Mouse (Mus musculus): ENCODE measurements around the gene Ikzf1. TPM values are rescaled to one million over a fixed set of nuclear protein-coding genes. Genes with fewer than 3 reads are reported as not detected.

The Ikzf1 gene
- polyA plus RNA-seq, 1 experiment from 2014 or later: 2.8 TPM

DNA sequence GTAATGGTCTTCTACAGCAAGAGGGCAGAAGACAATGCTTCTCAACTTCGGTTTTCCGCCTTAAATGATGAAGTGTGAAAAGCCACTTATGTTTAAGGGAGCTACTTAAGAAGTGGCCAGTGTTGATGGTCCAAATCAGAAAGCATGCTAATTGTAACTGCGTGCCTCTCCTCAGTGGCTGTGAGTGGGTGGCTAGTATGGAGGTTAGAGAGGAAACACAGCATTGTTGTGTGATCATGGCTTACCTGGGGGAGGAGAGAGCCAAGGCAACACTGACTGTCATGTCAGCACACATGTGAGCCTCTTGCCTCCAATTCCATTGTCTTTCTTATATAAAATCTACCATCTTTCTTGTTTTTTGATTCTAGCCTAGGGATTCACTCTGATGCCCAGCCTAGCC is 8.6 kb downstream of the Ikzf1 start:
- H3K4me1 ChIP-seq: no peaks in the 10 kb centered on the region
- H3K36me3 ChIP-seq: no peaks in the 10 kb centered on the region
- H3K4me3 ChIP-seq: no peak overlapping the region
- no peak overlapping the region for H3K27ac ChIP-seq (replicated peaks)
- DNase-seq (ENCODE audit: low spot score): no peak
- peaks cover 8% of the 10 kb centered on the region for H3K27me3 ChIP-seq (ENCODE audit: low read depth, poor library complexity, severe bottlenecking)
- H3K9me3 ChIP-seq (replicated peaks): no peaks in the 10 kb centered on the region
- WGBS: 87% methylated on average over 3 of the region's 3 CpGs

DNA sequence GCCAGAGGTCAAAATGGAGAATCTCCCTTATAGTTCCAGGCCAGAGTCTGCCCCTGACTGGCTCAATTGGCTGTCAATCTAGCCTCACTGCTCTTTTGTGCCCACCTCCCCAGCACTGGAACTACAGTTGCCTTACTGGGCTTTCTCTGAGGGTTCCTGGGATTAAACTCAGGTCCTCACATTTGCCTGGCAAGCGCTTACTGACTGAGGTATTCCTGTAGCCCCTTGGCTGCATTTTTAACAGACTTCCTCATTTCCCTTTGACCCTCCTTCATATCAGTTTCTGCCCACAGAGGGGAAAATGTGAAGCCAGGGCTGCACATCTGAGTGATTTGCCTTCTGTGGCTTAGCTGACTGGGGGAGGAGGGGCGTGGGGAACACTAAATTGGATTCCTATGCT is 9.3 kb downstream of the Ikzf1 start:
- Histone ChIP-seq H3K9me3 (replicated peaks) (no peaks in the 10 kb centered on the region), H3K4me3 (no peak overlapping the region), H3K36me3 (no peaks in the 10 kb centered on the region), H3K4me1 (no peaks in the 10 kb centered on the region), H3K27ac (replicated peaks) (no peak overlapping the region), H3K27me3 (ENCODE audit: low read depth, poor library complexity, severe bottlenecking) (peaks cover 2% of the 10 kb centered on the region; the same call in 1 of the 2 replicates)
- no peak for DNase-seq (ENCODE audit: low spot score)
- 85% methylated on average over 2 of the region's 2 CpGs for WGBS

DNA sequence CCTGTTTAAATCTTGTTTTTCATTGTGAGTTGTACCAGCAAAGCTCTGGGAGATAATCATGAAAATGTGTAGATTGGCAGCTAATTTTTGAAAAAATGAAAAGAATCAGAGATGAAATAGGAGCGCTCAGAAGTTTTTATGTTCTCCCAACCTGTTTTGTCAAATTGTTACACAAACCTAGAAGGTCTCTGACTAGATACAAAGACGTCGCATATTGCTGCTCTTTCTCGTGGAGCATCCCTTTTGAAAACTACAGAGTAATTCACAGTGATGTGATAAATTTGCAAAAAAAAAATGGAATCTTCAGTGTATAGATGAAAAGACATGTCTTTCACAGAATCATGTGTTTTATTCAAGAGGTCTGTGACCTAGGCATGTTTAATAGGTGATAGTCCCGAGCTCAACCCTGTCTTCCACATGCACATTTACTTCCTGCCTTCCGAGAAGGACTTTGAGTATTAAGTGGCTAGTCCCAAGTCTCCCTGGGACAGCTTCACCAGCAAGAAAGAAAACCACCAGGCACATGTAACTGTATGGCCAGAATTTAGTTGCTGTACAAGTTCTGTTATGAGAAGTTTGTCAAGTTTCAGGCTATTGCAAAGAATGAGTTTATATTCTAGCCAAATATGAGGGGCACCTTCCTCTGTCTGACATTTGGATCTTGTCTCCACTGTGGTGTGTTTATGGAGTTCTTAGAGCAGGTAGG is 9.8 kb downstream of the Ikzf1 start:
- Histone ChIP-seq H3K9me3 (replicated peaks) (no peaks in the 10 kb centered on the region), H3K4me3 (no peak overlapping the region), H3K27ac (replicated peaks) (no peak overlapping the region), H3K36me3 (no peaks in the 10 kb centered on the region), H3K27me3 (ENCODE audit: low read depth, poor library complexity, severe bottlenecking) (no peaks in the 10 kb centered on the region), H3K4me1 (no peaks in the 10 kb centered on the region)
- DNase-seq (ENCODE audit: low spot score): no peak
- WGBS: 88% methylated on average over 6 of the region's 6 CpGs

DNA sequence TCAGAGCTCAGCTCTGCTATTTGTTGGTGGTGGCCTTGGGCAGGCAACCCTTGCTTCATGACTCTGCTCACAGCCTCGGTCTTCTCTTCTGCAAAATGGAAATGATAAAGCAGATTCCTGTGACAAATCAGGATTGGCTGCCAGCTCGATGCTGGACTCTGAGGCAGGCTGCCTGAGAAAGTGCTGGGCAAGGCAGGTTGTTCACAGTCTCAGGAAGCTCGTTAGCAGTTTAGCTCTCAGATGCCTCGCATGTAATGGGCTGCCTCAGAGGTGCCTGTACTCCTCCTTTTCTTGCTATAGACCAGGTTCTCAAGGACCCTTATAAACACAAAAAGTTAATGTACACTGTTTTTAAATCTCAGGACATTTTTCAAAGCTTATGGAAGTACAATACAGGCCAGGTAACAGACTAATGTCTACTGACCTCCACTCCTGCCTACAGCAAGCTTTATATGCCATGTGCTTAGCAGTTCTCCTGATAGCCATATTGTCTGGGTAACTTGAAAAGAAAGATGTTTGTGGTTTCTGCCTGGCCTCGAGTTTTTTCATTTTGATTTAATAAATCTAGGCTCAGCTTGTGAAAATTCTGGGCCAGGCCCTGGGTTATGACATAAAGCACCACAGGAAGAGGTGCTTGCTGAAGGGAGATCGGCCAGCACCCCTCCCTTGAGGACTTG is 10.5 kb downstream of the Ikzf1 start:
- no peak for DNase-seq (ENCODE audit: low spot score)
- H3K4me1 ChIP-seq: no peaks in the 10 kb centered on the region
- WGBS: 71% methylated on average over 6 of the region's 6 CpGs
- no peaks in the 10 kb centered on the region for H3K27me3 ChIP-seq (ENCODE audit: low read depth, poor library complexity, severe bottlenecking)
- no peak overlapping the region for H3K4me3 ChIP-seq
- H3K36me3 ChIP-seq: no peaks in the 10 kb centered on the region
- no peaks in the 10 kb centered on the region for H3K9me3 ChIP-seq (replicated peaks)
- no peak overlapping the region for H3K27ac ChIP-seq (replicated peaks)

DNA sequence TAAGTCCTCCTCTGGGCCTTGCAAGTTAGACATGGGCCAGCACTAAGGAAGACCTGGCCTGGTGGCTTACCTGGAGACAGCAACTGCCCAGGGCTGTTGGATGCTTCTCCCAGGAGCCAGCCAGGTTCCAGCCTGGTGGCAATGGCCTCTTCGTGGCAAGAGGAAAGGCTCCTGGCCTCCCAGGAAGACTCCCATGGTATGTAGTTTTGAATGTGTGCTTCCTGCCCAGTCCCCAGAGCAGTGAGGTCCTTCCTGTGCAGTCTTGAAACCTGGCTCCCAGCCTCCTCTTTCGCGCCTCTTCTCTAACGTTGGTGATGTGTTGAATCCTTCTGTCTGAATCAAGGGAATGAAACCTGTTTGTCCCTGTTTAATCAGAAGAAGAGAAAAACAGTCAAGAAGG is 11.1 kb downstream of the Ikzf1 start:
- WGBS: 88% methylated on average over 4 of the region's 4 CpGs
- Histone ChIP-seq H3K4me3 (no peak overlapping the region), H3K9me3 (replicated peaks) (no peaks in the 10 kb centered on the region), H3K36me3 (no peaks in the 10 kb centered on the region), H3K4me1 (no peaks in the 10 kb centered on the region), H3K27me3 (ENCODE audit: low read depth, poor library complexity, severe bottlenecking) (no peaks in the 10 kb centered on the region), H3K27ac (replicated peaks) (no peak overlapping the region)
- no peak for DNase-seq (ENCODE audit: low spot score)

DNA sequence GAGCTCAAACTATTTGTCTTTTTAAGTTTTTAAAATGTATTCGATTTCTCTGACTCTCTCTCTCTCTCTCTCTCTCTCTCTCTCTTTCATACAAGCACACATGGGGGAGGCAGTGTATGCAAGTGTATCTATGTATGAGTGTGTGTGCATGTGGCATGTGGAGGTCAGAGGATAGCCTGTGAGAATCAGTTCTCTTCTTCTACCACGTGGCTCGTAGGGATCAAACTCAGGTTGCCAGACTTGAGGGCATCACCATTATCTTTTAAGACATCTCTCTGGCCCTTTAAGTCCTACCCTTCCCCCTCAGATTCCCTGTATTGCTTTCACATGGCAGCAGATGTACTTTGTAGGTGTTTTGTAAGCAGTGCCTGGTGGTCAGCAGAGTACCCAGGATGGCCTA is 12.0 kb downstream of the Ikzf1 start:
- H3K27ac ChIP-seq (replicated peaks): no peak overlapping the region
- H3K36me3 ChIP-seq: no peaks in the 10 kb centered on the region
- H3K9me3 ChIP-seq (replicated peaks): no peaks in the 10 kb centered on the region
- no peaks in the 10 kb centered on the region for H3K4me1 ChIP-seq
- no peaks in the 10 kb centered on the region for H3K27me3 ChIP-seq (ENCODE audit: low read depth, poor library complexity, severe bottlenecking)
- H3K4me3 ChIP-seq: no peak overlapping the region
- WGBS: 80% methylated on average over 3 of the region's 3 CpGs
- no peak for DNase-seq (ENCODE audit: low spot score)

DNA sequence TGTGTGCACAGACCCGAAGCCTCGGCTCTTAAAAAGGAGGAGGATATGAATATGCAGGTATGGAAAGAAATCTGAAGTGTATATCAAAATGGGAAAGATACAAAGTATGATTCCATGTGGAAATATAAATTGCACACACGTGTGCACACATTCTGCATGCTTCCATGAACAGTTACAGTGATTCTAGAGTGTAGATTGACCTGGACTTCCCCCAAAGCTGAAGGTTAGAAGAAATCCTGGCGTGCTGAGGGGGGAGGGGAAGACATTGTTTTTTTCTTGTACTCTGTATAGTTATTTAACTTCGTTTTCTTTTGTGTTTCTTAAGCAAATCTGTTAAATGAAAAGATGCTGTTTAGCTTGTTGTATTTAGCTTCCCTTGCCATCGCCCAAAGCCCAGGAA is 16.6 kb downstream of the Ikzf1 start:
- WGBS: 71% methylated on average over 6 of the region's 6 CpGs
- no peaks in the 10 kb centered on the region for H3K36me3 ChIP-seq
- no peak for DNase-seq (ENCODE audit: low spot score)
- H3K4me1 ChIP-seq: no peaks in the 10 kb centered on the region
- H3K9me3 ChIP-seq (replicated peaks): no peaks in the 10 kb centered on the region
- H3K27me3 ChIP-seq (ENCODE audit: low read depth, poor library complexity, severe bottlenecking): no peaks in the 10 kb centered on the region
- no peak overlapping the region for H3K27ac ChIP-seq (replicated peaks)
- no peak overlapping the region for H3K4me3 ChIP-seq

DNA sequence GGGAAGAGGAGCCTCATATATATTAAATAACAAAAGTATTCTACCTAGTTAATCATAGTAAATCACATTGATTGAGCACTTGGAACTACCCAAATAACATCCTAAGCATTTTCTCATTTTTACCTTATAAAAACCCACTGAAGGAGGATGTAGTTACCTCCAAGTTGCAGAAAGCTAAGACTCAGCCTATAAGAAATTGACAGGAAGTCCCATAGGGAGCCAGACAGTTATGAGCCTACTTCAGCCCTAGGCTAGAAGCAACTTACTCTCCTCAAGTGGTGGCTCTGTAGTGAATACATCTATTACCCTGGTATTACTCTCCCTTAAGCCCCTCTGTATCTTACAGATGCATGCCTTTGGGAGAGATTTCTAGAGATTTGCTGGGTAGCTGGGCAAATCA is 19.0 kb downstream of the Ikzf1 start:
- Histone ChIP-seq H3K9me3 (replicated peaks) (no peaks in the 10 kb centered on the region), H3K27ac (replicated peaks) (no peak overlapping the region)
- no peak for DNase-seq (ENCODE audit: low spot score)

DNA sequence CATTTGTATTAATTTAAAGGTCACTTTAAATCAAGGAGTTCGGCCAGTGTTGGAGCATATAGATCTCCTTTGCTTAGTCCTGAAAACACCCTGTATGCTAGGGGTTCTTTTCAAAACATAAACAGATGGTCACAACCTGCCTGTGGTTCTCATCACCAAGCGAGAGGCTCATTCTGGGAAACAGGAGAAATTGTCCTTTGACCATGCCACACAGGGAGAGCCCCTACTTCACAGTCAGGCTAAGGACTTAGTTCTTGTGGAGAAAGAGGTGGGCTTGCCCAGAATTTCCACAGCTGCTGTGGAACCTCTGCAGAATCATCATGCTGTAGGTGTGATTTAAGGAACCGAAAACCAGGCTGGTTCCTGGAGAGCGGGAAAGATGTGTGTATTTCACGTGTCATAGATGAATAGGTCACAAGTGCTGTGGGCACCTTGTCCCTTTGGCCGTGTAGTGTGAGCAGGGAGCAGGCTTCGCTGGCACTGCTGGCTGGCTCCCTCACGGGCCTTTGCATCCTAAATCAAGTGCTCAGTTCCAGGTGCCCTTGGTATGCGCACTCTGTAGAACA is 23.4 kb downstream of the Ikzf1 start:
- DNase-seq (ENCODE audit: low spot score): no peak
- 0 out of 2 replicates have a peak, but pooled peaks cover 4% of the 10 kb centered on the region for H3K4me1 ChIP-seq
- H3K36me3 ChIP-seq: no peaks in the 10 kb centered on the region
- 91% methylated on average over 9 of the region's 9 CpGs for WGBS
- H3K27ac ChIP-seq (replicated peaks): no peak overlapping the region
- H3K4me3 ChIP-seq: no peak overlapping the region
- no peaks in the 10 kb centered on the region for H3K9me3 ChIP-seq (replicated peaks)
- H3K27me3 ChIP-seq (ENCODE audit: low read depth, poor library complexity, severe bottlenecking): no peaks in the 10 kb centered on the region

More for the DNA sequence above, 19.0 kb downstream of the Ikzf1 start:
- no peaks in the 10 kb centered on the region for H3K36me3 ChIP-seq
- no peaks in the 10 kb centered on the region for H3K4me1 ChIP-seq
- no peak overlapping the region for H3K4me3 ChIP-seq
- H3K27me3 ChIP-seq (ENCODE audit: low read depth, poor library complexity, severe bottlenecking): no peaks in the 10 kb centered on the region

DNA sequence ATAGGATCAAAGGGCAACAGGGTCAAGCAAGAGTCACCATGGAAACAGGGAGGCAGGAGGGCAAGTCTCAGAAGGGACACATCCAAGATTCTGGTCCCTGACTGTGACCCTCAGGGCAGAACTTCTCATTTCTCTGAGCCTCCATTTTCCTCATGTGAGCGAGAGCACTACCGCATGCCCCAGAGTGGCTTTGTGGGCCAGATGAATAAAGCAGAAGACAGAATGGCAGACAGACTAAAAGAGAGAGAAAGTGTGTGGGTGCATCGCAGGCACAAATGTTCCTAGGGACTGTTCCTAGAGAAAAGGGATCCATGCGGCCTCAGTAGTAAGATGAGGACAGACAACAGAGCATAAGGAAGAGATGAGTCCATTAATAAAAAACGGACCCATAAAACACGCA is 24.5 kb downstream of the Ikzf1 start:
- H3K27me3 ChIP-seq (ENCODE audit: low read depth, poor library complexity, severe bottlenecking): no peaks in the 10 kb centered on the region
- H3K4me1 ChIP-seq: 0 out of 2 replicates have a peak, but pooled peaks cover 4% of the 10 kb centered on the region
- H3K36me3 ChIP-seq: no peaks in the 10 kb centered on the region
- H3K9me3 ChIP-seq (replicated peaks): no peaks in the 10 kb centered on the region
- DNase-seq (ENCODE audit: low spot score): no peak
- WGBS: 85% methylated on average over 6 of the region's 6 CpGs
- no peak overlapping the region for H3K4me3 ChIP-seq
- no peak overlapping the region for H3K27ac ChIP-seq (replicated peaks)

DNA sequence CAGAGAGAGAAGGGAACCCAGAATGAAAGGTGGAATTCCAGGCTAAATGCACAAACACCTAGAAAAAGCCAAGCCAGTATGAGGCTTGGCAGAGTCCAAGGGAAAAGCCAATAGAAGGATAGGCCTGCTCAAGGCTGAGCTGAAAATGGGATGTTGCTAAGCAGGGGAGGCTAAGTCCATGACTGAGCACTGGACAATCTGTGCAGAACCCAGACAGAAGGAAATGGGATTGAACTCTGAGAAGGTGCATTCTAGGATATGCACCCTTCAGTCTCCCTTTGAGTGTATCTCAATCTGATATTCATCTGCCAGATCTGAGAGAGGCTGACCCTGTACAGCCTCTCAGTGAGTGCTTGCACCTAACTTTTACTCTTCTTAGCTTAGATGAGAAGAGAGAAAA is 25.9 kb downstream of the Ikzf1 start:
- Histone ChIP-seq H3K27ac (replicated peaks) (no peak overlapping the region), H3K27me3 (ENCODE audit: low read depth, poor library complexity, severe bottlenecking) (no peaks in the 10 kb centered on the region), H3K36me3 (no peaks in the 10 kb centered on the region), H3K4me1 (0 out of 2 replicates have a peak, but pooled peaks cover 4% of the 10 kb centered on the region), H3K4me3 (no peak overlapping the region), H3K9me3 (replicated peaks) (no peaks in the 10 kb centered on the region)
- no peak for DNase-seq (ENCODE audit: low spot score)

DNA sequence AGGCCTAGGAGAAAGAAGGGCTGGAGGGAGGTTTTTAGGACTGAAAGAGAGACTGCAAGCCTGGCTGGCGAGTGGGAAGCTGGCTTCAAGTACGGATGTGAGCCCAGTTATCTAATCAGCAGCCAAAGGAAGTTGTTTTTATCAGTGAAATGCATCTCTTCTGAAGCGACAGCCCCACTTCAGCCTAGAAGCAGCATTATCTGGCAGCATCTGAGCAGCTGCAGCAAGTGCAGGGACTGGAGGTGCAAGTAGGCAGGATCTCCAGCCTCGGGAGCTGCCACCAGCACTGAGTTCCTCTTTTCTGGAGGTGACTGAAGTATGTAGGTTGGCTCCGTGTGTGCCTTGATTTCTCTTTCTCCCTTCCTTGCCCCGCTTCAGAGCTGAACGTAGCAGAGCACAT is 26.9 kb downstream of the Ikzf1 start:
- 0 out of 2 replicates have a peak, but pooled peaks cover 4% of the 10 kb centered on the region for H3K4me1 ChIP-seq

DNA sequence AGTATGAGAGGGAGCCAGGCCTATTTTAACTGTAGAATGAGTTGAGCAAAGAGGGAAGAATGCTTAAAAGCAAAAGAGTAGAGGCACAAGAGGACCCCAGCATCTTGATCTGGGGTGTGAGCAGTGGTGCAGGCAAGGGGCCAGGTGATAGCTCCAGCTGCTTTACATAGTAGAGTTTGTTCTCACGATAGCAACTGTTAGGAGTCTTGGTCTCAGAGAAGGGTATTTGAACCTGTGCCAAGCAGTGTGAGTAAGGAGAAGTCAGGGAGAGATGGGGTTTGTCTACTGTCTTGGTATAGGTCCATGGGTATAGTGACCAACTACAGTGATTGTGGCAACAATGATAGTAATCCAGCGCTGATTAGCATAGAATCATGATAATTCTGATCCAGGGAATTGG is 29.9 kb downstream of the Ikzf1 start:
- 90% methylated on average over 2 of the region's 2 CpGs for WGBS
- no peaks in the 10 kb centered on the region for H3K36me3 ChIP-seq
- H3K27ac ChIP-seq (replicated peaks): no peak overlapping the region
- H3K27me3 ChIP-seq (ENCODE audit: low read depth, poor library complexity, severe bottlenecking): no peaks in the 10 kb centered on the region
- no peaks in the 10 kb centered on the region for H3K9me3 ChIP-seq (replicated peaks)
- DNase-seq (ENCODE audit: low spot score): no peak
- H3K4me1 ChIP-seq: no peaks in the 10 kb centered on the region
- H3K4me3 ChIP-seq: no peak overlapping the region

More for the DNA sequence above, 26.9 kb downstream of the Ikzf1 start:
- no peak overlapping the region for H3K27ac ChIP-seq (replicated peaks)
- 69% methylated on average over 7 of the region's 7 CpGs for WGBS
- no peaks in the 10 kb centered on the region for H3K27me3 ChIP-seq (ENCODE audit: low read depth, poor library complexity, severe bottlenecking)
- H3K4me3 ChIP-seq: no peak overlapping the region
- no peaks in the 10 kb centered on the region for H3K36me3 ChIP-seq
- DNase-seq (ENCODE audit: low spot score): no peak
- H3K9me3 ChIP-seq (replicated peaks): no peaks in the 10 kb centered on the region

Measured in midbrain, embryonic 10.5 days (tissue).